Mouse (Mus musculus) olfactory bulb, adult 2 months (tissue): Measurements from ENCODE around the gene Anxa8.

Source experiments
- CTCF ChIP-seq: fragments of 200-500 bp; IDR thresholded peaks from 2 replicates; pipeline ENCODE4 v1.5.1; 2012; ENCODE audit warnings: low read depth, mild to moderate bottlenecking, low read length, moderate library complexity; ENCODE audit not compliant: insufficient read depth
- POLR2A ChIP-seq: fragments of 200-500 bp; IDR thresholded peaks from 2 replicates; pipeline ENCODE4 v1.6.1; 2012; ENCODE audit warnings: mild to moderate bottlenecking, low read depth, low read length, moderate library complexity; ENCODE audit not compliant: insufficient read depth

- no peak for TF ChIP-seq POLR2A
- no peak for TF ChIP-seq CTCF
Measured at GRCm38 (mm10) chr14:34139671-34140664, 54.2 kb downstream of the Anxa8 start.
